Mouse (Mus musculus) adrenal gland (tissue): ENCODE data around the gene Mertk.
"Not testable (repeated sequence)": the region's sequence is repeated elsewhere in the genome, so short reads cannot be mapped to it uniquely, and the experiment has no call there.

Experiments
- intact Hi-C: fragments of 180-260 bp; cut with DNase I; formaldehyde crosslinking; loops from one replicate; pipeline ENCODE4 v1.15.1; 2025
- long read RNA-seq, 2 experiments: library from polyadenylated mRNA; unstranded; transcript quantifications; one replicate each; pipeline ENCODE4 v2.0.0; 2020; ENCODE audit warnings: borderline replicate concordance in 1 of 2; ENCODE audit not compliant: insufficient replicate concordance in 1 of 2

Mertk gene
- long read RNA-seq, experiment 1, partial matches to known transcripts: 2 of 2 reads
- long read RNA-seq, experiment 1, other reads (novel, unspliced or antisense): 0 of 2 reads
- long read RNA-seq, experiment 2, full-length matches to known transcripts: 1 of 9 reads
- long read RNA-seq, experiment 2, partial matches to known transcripts: 1 of 9 reads
- long read RNA-seq, experiment 2, other reads (novel, unspliced or antisense): 7 of 9 reads

DNA sequence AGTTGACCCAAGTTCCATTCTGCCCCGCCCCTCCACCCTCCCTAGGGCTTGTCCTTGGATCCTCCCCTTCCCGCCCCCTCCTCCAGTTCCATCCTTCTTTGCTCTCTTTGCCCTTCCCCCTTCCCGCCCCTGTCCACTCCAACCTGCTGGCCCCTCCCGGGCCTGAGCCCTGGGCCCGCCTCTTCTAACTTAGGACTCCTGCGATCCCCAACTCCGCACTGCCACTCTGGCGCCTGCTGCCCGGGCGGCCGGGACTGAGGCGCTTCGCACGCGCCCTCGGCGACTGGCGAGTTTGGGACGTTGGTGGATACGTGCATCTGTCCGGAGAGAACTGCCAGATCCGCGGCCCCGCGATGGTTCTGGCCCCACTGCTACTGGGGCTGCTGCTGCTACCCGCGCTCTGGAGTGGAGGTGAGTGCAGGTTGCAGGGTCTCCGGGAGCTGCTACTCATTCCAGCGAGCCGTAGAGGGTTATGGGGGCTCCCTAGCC is at the start of gene Mertk:
Gene Mertk (plus strand): TSS at position 264 of the 489 bp plus-strand sequence.
- intact Hi-C loops: loop anchor here (1.0 to 5.0 kb wide), 3 partner anchors 39 to 118 kb away; no protein-coding TSS in a partner anchor

DNA sequence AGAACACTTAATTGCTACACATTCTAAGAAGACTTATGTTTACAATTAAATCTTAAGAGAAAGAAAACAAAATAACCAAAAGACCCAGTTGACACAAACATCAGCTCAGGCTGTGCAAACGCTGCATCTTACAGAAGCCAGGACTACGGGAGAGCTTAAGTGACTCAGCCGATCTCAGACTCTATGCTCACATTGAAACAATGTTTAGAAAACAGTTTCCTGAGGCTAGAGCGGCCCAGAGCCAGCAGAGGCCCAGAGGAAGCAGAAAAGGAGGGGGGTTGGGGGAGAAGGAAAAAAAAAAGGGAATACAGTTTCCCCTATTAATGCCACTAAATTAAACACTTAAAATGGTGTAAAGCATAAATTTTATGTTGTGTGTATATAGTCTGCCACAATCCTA is 18.1 kb upstream of the Mertk start:
- intact Hi-C loops: no loop called here

GRCm38 (mm10) chr2:128686921-128687557 is 11.7 kb upstream of the Mertk start, which contains the start of gene Anapc1:
Gene Anapc1, minus strand, starts transcription at chr2:128687391.
- intact Hi-C loops: no loop called here

- intact Hi-C loops: no loop called here
These were observed 11.1 kb upstream of the Mertk start for GRCm38 (mm10) chr2:128687558-128688120.

DNA sequence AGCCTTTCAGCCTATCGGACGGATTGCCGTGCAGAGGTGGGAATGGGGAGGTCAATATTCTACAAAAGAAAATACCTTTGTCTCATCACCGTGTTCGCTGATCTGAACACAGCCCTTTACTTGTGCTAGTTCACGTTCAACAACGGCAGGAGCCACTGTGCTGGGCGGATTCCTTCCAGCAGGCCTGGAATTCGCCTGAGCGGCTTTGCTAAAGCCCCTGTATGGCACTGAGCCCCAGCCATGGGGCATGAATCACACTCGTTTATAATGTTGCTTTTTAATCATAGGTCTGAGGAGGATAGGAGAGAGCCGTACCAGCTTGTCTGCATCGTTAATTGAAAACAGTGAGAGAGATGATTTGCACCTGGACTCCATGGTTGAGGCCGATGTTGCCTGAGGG is 6.4 kb upstream of the Mertk start:
- intact Hi-C loops: no loop called here

DNA sequence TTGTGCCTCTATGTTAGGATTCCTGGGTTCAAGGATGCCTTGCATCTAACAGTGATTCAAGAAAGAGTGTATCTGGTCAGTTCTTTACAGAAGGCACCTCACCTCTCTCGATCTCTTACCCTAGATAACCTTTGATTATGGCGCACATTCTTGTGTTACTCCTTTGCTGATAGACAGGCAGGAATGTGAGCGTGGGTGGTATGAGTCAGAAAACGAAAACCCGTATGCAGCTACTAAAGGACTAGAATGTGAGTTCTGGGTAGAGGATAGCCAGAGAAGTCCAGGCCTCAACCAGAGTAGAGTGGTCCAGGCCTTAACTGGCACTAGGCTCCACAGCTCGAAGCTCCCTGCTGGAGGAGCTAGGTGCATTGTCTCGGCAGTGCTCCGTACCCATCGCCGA is 6.0 kb upstream of the Mertk start:
- intact Hi-C loops: no loop called here

GRCm38 (mm10) chr2:128693236-128693635 is 5.5 kb upstream of the Mertk start:
- intact Hi-C loops: no loop called here

DNA sequence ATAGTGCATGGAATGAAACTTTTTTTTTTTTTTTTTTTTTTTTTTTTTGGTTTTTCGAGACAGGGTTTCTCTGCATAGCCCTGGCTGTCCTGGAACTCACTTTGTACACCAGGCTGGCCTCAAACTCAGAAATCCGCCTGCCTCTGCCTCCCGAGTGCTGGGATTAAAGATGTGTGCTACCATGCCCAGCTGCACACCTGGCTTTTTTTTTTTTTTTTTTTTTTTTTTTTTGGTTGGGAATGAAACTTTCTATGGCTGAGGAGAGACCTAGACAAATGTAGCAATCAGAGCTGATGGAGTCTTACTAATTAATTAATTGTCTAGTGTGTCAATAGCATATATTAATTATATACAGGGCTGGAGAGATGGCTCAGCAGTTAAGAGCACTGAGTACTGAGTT is 4.9 kb upstream of the Mertk start:
- intact Hi-C loops: not testable (repeated sequence)

GRCm38 (mm10) chr2:128694548-128694947 is 4.2 kb upstream of the Mertk start:
- intact Hi-C loops: no loop called here

- intact Hi-C loops: loop anchor here (5.0 kb wide), 2 partner anchors 41 to 56 kb away; no protein-coding TSS in a partner anchor
These were observed 2.3 kb upstream of the Mertk start for GRCm38 (mm10) chr2:128696426-128696825.

DNA sequence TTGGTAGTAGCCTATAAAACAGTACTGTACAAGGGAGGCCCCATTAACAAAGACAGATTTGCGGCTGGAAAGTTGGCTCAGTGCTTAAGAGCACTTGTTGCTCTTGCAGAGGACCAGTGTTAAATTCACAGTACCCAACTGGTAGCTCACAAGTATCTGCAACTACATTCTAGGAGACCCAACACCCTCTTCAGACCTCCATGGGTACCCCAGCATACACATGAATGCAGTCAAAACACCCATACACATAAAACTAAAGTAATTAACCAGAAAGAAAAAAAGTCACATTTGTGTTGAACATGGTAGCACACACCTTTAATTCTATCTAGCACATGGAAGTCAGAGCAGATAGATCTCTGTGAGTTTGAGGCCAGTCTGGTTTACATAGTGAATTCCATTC is 1.7 kb upstream of the Mertk start:
- intact Hi-C loops: loop anchor here (5.0 kb wide), 2 partner anchors 40 to 55 kb away; no protein-coding TSS in a partner anchor

DNA sequence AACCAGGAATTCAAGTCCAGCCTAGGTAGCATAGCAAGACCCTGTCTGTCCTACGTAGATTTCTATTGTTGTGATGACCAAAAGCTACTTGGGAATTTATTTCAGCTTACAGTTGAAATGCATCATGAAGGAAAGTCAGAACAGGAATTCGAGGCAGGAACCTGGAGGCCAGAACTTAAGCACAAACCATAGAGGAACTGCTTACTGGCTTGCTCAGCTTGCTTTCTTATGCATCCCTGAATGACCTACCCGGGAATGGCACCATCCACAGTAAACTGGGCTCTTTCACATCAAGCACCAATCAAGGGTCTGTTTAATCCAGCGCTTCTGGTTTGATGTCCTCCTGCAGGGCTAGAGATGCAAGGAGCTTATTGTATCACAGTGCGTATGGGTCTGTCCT is 1.2 kb upstream of the Mertk start:
- intact Hi-C loops: loop anchor here (5.0 kb wide), 2 partner anchors 40 to 55 kb away; no protein-coding TSS in a partner anchor

DNA sequence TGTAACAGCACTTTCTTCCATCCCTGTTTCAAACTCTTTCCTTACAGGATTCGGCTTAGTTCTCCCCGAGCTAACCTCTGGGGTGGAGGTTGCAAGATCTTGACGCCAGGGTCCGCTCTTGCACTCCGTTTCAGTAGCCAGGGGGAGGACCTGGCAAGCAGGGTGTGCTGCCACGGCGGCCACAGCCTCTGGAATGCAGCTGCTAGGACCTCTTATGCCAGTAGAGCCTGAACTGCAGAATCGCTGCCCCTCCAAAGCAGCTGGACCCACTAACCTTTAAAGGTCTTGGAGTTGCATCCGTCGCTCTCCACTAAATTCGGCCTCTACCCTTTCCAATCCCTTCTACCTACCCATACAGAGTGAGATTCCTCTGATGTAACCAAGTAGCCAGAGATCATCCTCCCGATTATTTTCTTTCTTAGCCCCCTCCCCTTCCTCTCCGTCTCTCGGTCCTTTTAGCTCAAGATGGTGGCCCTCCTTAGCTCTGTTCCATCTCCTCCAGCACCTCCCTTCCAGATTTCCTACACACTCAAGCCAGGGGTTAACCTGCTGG is 540 bp upstream of the Mertk start:
- intact Hi-C loops: loop anchor here (1.0 to 5.0 kb wide), 3 partner anchors 39 to 118 kb away; no protein-coding TSS in a partner anchor

DNA sequence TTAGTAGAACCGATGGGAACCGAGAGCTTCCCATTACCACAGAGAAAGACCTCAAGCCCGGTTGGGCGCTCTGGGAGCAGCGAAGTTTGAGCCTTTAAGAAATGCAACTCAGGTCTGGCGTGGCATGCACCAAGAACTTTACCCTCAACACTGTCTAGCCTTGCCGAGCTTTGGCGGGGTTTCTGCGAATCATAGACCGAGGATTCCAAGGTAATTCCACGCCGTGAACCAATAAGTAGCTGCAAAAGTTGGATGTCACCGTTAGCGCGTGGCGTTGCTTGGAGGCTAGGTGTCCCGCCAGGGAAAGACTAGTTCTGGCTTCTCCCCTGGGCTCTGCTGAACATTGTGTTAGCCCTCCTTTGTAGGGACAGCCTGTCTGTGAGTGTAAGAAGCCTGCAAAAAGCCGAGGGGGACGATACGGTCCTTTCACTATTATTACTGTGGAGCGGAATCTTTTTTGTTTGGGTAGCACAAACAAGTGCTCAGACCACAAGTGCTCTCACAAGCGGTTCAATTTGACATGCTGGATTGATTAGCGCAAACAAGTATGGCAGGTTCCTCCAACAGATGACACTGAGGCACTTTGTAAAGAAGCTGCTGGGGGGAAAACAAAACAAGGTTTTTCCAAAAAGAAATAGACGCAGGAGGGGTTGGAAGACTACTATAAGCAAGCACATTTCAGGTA is 587 bp downstream of the Mertk start:
- intact Hi-C loops: loop anchor here (5.0 kb wide), 2 partner anchors 38 to 53 kb away; no protein-coding TSS in a partner anchor

GRCm38 (mm10) chr2:128704474-128704873 is 5.7 kb downstream of the Mertk start:
- intact Hi-C loops: no loop called here

DNA sequence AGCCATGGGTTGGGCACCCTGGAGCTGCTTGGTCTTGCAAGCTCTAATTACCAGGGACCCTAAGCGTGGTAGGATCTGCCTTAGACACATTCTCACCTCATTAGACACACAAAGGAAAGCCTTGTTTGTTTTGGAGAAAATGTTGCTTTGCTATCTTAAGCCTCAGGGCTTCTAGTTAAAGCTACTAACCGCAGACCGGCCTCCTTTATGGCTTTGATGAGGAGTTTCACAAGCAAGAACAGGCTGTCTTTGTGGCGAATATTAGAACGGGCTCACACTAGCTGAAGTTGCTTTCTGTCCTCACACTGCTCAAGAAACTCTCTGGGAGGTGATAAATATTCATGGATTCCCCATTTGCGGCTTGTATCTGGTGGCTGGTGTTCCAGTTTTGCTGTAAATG is 10.5 kb downstream of the Mertk start:
- intact Hi-C loops: no loop called here

DNA sequence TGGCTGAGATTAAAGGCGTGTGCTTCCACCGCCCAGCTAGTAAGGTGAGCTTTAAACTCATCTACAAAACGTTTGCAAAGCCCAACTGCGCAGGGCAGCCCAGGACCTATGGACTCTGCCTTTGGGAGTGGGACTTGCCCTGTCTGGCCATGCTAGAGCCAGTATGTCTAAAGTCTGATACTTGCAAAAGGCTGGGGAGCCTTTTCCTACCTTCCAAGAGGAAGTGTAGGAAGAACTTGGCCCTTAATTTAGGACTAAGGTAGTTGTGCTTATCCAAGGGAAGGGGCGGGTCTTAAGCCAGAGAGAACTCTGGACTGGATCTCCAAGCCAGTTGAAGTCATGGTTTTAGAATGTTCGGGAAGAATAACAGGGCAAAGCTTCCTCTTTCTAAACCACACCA is 11.9 kb downstream of the Mertk start:
- intact Hi-C loops: no loop called here

GRCm38 (mm10) chr2:128712940-128713339 is 14.2 kb downstream of the Mertk start:
- intact Hi-C loops: no loop called here

DNA sequence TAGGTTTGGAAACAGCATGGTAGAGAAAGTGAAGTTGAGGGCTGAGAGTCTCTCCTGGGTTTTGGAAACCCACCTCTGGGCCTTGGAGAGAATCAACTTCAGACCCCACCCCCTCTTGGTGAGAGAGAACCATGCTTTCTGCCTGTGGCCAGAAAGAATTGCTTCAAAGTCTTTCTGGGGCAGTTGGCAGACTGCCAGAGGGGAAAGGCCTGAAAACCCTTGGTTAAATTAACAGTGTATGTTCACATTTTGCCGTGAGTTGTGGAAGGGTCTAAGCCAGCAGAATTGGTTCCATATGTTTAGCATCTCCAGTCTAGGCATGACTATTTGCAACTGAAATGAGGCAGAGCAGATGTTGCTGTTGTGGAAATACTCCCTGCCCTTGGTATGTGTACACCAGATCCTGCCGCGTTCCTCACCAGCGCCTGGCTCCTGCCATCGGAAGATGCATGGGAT is 14.8 kb downstream of the Mertk start:
- intact Hi-C loops: no loop called here

DNA sequence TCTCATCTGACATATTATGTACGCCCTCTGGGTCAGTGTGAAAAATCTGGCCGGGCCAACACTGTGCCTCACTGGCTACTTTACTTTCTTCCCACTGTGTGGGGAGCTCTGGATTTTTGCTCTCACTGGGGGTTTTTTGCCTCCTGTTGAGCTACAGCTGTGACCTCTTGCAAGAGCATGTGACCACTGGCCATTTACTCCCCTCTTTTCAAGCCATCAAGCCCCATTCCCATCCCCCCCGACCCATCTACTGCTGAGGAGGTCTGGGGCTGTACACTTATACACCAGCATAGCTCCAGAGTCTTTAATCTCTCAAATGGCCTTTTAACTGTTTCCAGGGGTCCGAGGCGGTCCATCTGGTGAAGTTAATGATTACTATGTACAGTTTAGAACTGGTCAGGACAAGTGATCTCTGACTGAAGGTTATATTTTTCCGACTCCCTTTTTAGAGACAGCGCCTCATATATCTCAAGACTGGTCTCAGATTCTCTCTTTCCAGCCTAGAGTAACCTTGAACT is 16.0 kb downstream of the Mertk start:
- intact Hi-C loops: no loop called here

GRCm38 (mm10) chr2:128715979-128716378 is 17.2 kb downstream of the Mertk start:
- intact Hi-C loops: no loop called here
